Mouse (Mus musculus) heart, postnatal 36 days (tissue): ENCODE results near the gene Cldn34b1. TPM values are rescaled to one million over a fixed set of nuclear protein-coding genes. Genes with fewer than 3 reads are reported as not detected.
"Not testable (repeated sequence)": the region's sequence is repeated elsewhere in the genome, so short reads cannot be mapped to it uniquely, and the experiment has no call there.

Experiments
- DNase-seq, 2 experiments: peaks; one replicate each; pipeline ENCODE4 v3.0.0; 2021 to 2022
- intact Hi-C: fragments of 180-260 bp; cut with DNase I; formaldehyde crosslinking; loops from one replicate; pipeline ENCODE4 v1.15.1; 2025
- total RNA-seq, 2 experiments: library from RNA; stranded (reverse); gene quantifications; 2 replicates each; pipeline ENCODE4 v1.2.3; 2021

Gene Cldn34b1
- total RNA-seq = not detected

DNA sequence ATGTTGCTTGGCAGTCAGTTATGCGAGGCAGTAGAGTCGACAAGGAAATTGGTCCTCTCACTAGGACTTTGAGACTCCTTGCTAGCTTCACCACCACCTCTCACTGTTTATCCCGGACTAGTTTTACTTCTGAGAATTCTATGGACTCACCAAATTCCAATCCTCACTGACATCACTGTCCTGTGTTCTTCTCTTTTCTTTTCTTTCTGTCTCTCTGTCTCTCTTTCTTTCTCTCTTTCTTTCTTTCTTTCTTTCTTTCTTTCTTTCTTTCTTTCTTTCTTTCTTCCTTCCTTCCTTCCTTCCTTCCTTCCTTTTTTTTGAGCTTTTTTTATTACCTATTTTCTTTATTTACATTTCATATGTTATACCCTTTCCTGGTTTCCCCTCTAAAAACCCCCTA is at the start of gene Cldn34b1:
Gene Cldn34b1, minus strand, starts transcription at position 101 of the 400 bp plus-strand sequence.
- intact Hi-C loops, DNase-seq: not testable (repeated sequence)

DNA sequence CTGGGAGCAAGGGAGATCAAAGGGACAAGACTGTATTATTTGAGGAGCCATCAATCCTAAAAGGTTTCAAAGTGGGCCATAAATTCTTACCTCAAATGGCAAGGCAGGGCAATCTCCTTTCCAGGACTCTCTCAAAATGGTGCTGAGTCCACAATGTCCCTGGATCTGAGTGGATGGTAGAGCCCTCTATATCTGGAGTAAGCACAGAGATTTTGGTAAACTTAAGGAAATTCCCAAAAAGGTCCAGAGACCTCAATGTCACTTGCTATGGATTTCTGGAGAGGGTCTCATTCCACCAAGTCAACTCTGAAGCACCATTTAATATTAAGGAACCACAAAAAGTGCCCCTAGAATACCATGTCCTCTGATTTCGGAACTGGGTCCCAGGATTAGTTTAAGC is 45.8 kb upstream of the Cldn34b1 start, which contains the start of gene Magea6:
Gene Magea6, minus strand, starts transcription at position 101 of the 400 bp plus-strand sequence.
- intact Hi-C loops, DNase-seq: not testable (repeated sequence)

Other genes starting within 250 kb of the Cldn34b1 start
- gene Magea6, start 45.7 kb upstream of the Cldn34b1 start, total RNA-seq = not detected
- not detected for gene Magea3, start 59.2 kb upstream of the Cldn34b1 start, total RNA-seq
- gene Magea8, start 105.6 kb upstream of the Cldn34b1 start, total RNA-seq = not detected
- not detected for gene Magea5, start 172.9 kb upstream of the Cldn34b1 start, total RNA-seq
- not detected for gene Magea1, start 199.5 kb upstream of the Cldn34b1 start, total RNA-seq
- gene Magea2, start 203.4 kb upstream of the Cldn34b1 start, total RNA-seq = not detected
- not detected for gene Cldn34b2, start 238.1 kb upstream of the Cldn34b1 start, total RNA-seq